Mouse (Mus musculus): Measurements from ENCODE around the gene Ifitm1. TPM values are rescaled to one million over a fixed set of nuclear protein-coding genes. Genes with fewer than 3 reads are reported as not detected.
"Not testable (repeated sequence)": the region's sequence is repeated elsewhere in the genome, so short reads cannot be mapped to it uniquely, and the experiment has no call there.

Ifitm1 gene
- total RNA-seq, 2 experiments from 2014 or later: 3.4 to 4.1 TPM

GRCm38 (mm10) chr7:140971479-140972171 is 4.6 kb downstream of the Ifitm1 start:
- intact Hi-C loops (cut with DNase I): loop anchor here (2.0 kb wide), 1 partner anchor 31 kb away; the partner anchor contains the start of gene Pgghg
- DNase-seq: peak in 1 of 2 experiments; percentile 39

- DNase-seq: no peak
- intact Hi-C loops (cut with DNase I): no loop called here
Observed at GRCm38 (mm10) chr7:140973396-140974165, 6.6 kb downstream of the Ifitm1 start.

GRCm38 (mm10) chr7:140974940-140975339 is 7.9 kb downstream of the Ifitm1 start:
- no peak for DNase-seq
- intact Hi-C loops (cut with DNase I): no loop called here

- intact Hi-C loops (cut with DNase I): no loop called here
- no peak for DNase-seq
Observed at GRCm38 (mm10) chr7:140975465-140975864, 8.4 kb downstream of the Ifitm1 start.

- DNase-seq; intact Hi-C loops (cut with DNase I): not testable (repeated sequence)
Observed at GRCm38 (mm10) chr7:140976720-140977119, 9.7 kb downstream of the Ifitm1 start.

- intact Hi-C loops (cut with DNase I): no loop called here
- DNase-seq: no peak
Observed at GRCm38 (mm10) chr7:140981704-140982103, 14.7 kb downstream of the Ifitm1 start.

- DNase-seq: no peak
- intact Hi-C loops (cut with DNase I): no loop called here
Observed at GRCm38 (mm10) chr7:140982971-140983370, 15.9 kb downstream of the Ifitm1 start.

DNA sequence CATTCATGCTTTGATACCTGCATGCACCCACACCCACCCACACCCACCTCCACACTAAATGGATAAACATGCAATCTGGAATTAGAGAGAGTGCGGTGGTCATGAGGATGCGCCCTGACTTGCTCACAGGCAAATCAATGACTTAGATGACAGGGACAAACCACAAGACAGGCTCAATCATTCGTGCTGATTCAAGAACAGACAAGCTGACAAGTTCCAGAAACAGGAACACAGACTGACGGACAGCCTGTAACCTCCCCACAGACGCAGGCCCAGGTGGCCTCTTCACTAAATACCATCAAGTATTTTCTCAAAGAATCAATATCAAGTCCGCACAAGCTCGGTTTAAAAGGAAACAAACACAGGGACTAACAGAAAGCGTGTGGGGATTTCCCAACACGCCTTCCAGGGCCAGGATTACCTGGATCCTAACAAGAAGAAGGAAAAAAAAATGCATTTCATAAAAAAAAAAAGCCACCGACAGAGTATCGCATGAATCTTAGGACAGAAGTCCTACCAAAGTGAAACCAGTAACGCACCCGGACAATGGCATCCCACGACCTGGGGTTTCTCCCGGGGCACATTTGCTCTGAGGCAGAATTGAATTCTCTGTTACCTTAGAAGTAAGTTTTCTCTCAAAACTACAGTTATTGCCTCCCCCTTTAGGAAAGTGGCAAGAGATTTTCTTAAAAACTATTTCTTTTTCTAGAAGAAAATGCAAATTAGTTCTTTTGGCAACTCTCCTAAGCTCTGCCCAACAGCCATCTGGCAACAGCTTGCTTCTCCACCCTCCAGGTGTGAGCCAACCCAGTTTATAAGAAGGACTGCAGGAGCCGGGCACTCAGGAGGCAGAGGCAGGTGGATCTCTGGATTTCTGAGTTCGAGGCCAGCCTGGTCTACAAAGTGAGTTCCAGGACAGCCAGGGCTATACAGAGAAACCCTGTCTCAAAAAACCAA is 20.4 kb downstream of the Ifitm1 start:
- intact Hi-C loops (cut with DNase I): no loop called here

DNA sequence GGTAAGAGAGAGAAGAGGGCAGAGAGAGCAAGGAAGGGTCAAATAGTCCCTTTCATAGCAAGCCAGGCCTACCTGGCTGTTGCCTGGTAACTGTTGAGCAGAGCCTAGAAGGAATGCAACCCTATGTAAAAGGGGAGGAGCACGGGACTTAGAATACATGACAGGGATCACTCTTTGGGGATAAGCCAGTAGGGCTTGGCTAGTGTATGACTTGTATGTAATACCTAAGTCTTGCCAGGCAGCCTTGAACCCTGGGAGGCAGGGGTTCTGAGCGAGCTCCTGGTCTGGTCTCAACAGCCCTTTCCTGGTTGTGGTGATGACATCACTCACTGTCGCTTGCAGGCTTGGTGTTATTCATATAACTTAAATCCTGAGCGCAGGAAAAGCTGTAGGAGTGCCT is 22.0 kb downstream of the Ifitm1 start:
- intact Hi-C loops (cut with DNase I): no loop called here
- no peak for DNase-seq

More for the DNA sequence above, 20.4 kb downstream of the Ifitm1 start:
- no peak for DNase-seq

- no peak for DNase-seq
- intact Hi-C loops (cut with DNase I): no loop called here
Observed at GRCm38 (mm10) chr7:140990185-140990584, 23.2 kb downstream of the Ifitm1 start.

DNA sequence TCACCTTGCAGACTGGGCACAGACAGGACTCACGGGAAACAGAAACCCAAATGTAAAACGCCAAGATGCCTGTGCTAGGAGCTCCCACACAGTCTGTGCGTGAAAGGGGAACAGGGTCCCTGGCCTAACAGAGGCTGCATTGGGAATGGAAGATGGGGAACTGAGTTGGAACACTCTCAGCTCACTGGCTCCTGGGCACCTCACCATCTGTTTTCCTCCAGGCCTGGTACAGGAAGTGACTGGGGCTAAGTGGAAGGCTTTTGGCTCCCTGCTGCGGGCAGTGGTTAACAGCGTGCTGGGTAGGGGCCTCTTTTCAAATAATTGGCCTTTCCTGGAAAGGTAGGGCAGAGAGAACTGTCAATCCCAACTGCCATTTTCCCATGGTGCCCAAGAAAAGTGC is 23.6 kb downstream of the Ifitm1 start:
- intact Hi-C loops (cut with DNase I): no loop called here
- no peak for DNase-seq

DNA sequence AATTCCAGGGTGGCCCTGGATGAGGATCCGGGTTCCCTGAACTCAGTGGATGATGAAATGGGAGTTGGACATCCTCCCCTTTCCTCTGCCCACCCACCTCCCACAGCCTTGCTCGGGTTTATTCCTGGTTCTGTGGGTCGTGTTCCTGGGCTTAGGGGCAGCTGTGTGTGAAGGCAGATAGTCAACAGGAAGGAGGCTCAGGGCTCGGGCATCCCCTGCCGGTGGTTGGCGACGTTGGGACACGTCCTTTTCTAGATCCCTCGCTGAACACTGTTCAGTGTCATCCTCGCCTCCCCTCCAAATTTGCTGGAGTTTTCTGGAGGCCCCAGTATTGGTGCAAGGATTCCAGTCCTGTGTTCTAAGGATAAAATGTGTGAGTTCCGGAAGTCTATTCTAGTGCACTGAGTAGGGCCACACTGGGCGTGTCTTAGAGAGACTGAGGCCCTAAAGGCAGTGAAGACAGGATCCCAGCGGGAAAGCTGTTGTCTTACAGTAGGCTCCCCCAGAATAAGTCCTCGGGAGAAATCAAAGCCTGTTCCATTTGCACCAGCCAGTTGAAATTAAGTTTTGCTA is 24.2 kb downstream of the Ifitm1 start:
- no peak for DNase-seq
- intact Hi-C loops (cut with DNase I): no loop called here

DNA sequence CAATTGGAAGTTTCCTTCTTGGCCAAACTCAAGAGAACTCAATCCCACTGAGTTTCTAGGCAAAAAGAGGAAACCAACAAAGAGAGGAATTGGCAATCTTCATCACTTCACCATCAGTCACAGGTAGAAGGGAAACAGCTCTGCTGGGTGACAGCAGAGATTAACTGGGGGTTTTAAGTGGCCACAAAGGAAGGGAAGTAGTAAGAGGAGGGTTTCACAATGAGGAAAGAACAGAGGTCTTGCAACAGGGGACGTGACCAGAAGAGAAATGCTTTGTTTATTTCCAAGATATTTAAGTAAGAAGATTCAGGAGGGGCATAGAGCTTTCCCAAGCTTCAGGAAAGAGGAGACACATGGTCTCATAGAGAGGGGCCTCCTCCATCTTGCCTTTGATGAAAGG is 30.8 kb downstream of the Ifitm1 start:
- no peak for DNase-seq
- intact Hi-C loops (cut with DNase I): no loop called here

DNA sequence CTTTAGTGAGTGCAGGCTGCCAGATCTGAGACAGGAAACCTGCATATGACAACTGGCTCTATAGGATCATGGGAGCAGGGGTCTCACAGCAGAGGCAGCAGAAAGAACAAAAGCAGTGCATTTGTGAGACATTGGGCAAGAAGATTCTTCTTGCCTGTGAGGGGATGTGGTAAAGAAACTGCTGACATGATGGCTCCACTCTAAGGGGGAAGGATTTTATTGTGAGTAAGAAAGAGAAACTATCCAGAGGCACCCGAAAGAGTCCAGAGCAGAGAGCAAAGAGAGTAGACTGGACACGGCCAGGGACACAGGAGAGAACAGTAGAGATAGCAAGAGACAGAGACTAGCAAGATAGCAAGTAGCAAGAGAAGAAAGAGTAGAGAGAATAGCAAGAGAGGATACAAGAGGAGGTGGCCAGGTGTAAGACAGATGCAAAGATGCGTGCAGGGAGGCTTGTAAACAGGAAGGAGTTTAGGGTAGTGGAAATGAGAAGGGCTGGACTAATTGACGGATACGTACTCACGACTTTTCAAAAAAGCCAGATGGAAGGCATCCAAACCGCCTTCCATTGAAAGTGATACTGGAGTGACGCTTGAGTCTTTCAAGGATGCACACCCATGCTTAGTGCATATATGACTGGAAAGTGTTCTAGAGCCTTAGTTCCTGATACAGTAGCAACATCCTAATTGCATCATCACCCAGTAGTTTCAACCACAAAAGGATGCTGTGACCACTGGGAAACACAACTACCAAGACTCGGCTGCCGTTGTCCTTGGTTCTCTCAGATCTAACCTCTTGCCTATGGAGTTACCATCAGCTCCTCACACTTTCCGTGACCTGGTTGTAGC is 32.1 kb downstream of the Ifitm1 start:
- intact Hi-C loops (cut with DNase I): no loop called here
- DNase-seq: no peak

- intact Hi-C loops (cut with DNase I): no loop called here
- DNase-seq: no peak
Observed at GRCm38 (mm10) chr7:141000881-141001708, 34.1 kb downstream of the Ifitm1 start.

DNA sequence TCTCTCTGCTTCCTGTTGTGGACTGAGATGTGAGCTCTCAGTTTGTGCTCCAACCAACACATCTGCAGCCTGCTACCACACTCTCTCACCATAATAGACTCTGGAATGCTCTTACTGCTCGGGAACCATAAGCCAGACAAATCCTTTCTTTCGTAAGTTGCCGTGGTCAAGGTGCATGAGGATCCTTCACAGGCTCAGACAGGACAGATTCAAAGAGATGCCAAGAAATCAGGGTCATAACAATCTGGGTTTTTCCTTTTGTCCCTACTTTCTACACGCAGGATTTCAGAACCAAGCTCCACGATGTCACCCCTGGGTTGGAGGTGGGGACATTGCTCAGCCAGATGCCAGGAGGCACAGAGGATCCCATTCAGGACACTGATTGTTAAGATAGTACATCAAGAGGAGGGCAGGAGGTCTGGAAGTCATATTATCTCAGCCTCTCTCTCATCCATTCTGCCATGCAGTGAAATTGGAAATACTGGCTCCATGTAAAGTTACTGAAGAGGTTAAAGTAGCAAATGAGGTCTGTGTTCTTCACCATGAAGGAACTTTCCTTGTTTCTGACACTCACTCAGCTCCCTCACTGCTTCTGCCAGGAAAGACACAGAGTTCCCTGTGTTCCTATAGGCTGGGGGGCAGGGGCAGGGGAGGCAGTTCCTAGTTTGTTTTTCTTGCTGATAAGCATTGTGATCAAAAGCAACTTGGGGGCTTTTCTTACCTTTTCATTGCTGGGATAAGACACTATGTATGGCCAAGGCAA is 36.4 kb downstream of the Ifitm1 start:
- DNase-seq: no peak
- intact Hi-C loops (cut with DNase I): no loop called here

DNA sequence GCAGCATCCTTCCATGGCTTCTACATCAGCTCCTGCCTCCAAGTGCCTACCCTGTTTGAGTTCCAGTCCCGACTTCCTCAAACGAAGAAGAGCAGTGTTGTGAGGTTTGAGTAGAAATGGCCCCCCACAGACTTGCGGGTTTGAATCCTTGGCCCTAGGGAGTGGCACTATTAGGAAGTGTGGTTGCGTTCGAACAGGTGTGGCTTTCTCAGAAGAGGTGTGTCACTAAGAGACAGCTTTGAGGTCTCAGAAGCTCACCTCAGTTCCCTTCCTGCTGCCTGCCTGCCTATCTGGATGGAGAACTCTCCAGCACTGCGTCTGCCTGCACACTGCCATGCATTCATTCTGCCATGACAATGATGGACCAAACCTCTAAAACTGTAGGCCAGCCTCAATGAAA is 39.4 kb downstream of the Ifitm1 start:
- intact Hi-C loops (cut with DNase I): loop anchor here (5.0 kb wide), 2 partner anchors 149 to 171 kb away; partner anchors contain the start of genes Bet1l, Gm45785 and Ric8a
- no peak for DNase-seq

GRCm38 (mm10) chr7:141006914-141007313 is 39.9 kb downstream of the Ifitm1 start:
- intact Hi-C loops (cut with DNase I): loop anchor here (5.0 kb wide), 2 partner anchors 150 to 170 kb away; partner anchors contain the start of genes Bet1l, Gm45785 and Ric8a
- peak in 1 of 2 experiments; percentile 37 for DNase-seq
